Mouse (Mus musculus) small intestine, adult 2 months (tissue): ENCODE measurements around the gene 5330417H12Rik.

Source experiments
- CTCF ChIP-seq: fragments of 200-500 bp; IDR thresholded peaks from 2 replicates; pipeline ENCODE4 v1.5.1; 2012; ENCODE audit warnings: low read depth, mild to moderate bottlenecking, control low read depth, inconsistent platforms, low read length, moderate library complexity, mixed read lengths; ENCODE audit not compliant: insufficient replicate concordance, insufficient read length; ENCODE audit errors: extremely low read depth
- POLR2A ChIP-seq: fragments of 200-500 bp; IDR thresholded peaks from 2 replicates; pipeline ENCODE4 v1.6.1; 2012; ENCODE audit warnings: low read depth, mild to moderate bottlenecking, control low read depth, inconsistent platforms, low read length, moderate library complexity

DNA sequence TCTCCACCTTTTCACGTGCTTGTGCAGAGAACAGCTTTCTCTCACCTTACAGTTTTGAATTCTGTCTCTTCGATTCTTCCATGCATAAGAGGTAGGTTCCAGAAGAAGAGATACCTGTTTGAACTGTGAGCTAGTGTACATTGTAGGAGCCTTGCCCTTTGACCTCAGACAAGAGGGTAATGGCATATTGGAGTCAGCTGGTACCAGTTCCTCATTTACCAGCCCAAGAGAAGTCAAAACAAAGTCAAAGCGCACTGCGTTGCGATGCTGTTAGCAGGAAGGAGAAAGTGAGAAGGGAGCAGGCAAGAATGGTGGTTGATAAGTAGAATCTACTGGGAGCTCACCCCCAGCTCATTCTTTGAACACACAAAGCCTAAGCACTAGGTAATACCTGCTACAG lies 43.6 kb upstream of the 5330417H12Rik start:
- TF ChIP-seq CTCF, result no peak
- TF ChIP-seq POLR2A, result no peak
